Mouse (Mus musculus) 3T3-L1 (cell line): ENCODE data around the gene Cul4a.
"Not testable (repeated sequence)": the region's sequence is repeated elsewhere in the genome, so short reads cannot be mapped to it uniquely, and the experiment has no call there.

ENCODE experiments used
- DNase-seq: peaks from one replicate; pipeline ENCODE4 v3.0.0-alpha.2; 2015; ENCODE audit warnings: low read depth, low spot score

The Cul4a gene

GRCm38 (mm10) chr8:13105087-13105881 lies at the start of gene Cul4a, which contains the start of gene Pcid2:
Gene Cul4a (plus strand): TSS chr8:13105621.
Gene Pcid2 (minus strand): TSS chr8:13105459.
- peak; percentile 97 for DNase-seq

GRCm38 (mm10) chr8:13057351-13057750 lies 48.1 kb upstream of the Cul4a start:
- DNase-seq = no peak

- no peak for DNase-seq
Measured at GRCm38 (mm10) chr8:13060441-13061150, 44.8 kb upstream of the Cul4a start, which contains the start of gene Proz. Gene Proz (plus strand): TSS chr8:13060914.

- DNase-seq = no peak
Measured at GRCm38 (mm10) chr8:13063112-13063511, 42.3 kb upstream of the Cul4a start.

- DNase-seq = no peak
Measured at GRCm38 (mm10) chr8:13073255-13073654, 32.2 kb upstream of the Cul4a start.

GRCm38 (mm10) chr8:13075044-13075443 lies 30.4 kb upstream of the Cul4a start:
- DNase-seq = no peak

GRCm38 (mm10) chr8:13075579-13075978 lies 29.8 kb upstream of the Cul4a start:
- DNase-seq = not testable (repeated sequence)

- DNase-seq = no peak
Measured at GRCm38 (mm10) chr8:13077542-13077941, 27.9 kb upstream of the Cul4a start.

GRCm38 (mm10) chr8:13104691-13105086 lies 732 bp upstream of the Cul4a start:
- DNase-seq = peak; percentile 92

- DNase-seq = peak; percentile 51
Measured at GRCm38 (mm10) chr8:13105908-13106551, 609 bp downstream of the Cul4a start.

GRCm38 (mm10) chr8:13107990-13108638 lies 2.7 kb downstream of the Cul4a start:
- peak; percentile 71 for DNase-seq

- DNase-seq = no peak
Measured at GRCm38 (mm10) chr8:13108967-13109366, 3.5 kb downstream of the Cul4a start.

- no peak for DNase-seq
Measured at GRCm38 (mm10) chr8:13109416-13109960, 4.1 kb downstream of the Cul4a start.

GRCm38 (mm10) chr8:13111917-13112316 lies 6.5 kb downstream of the Cul4a start:
- DNase-seq = no peak

- no peak for DNase-seq
Measured at GRCm38 (mm10) chr8:13113232-13113631, 7.8 kb downstream of the Cul4a start.

- no peak for DNase-seq
Measured at GRCm38 (mm10) chr8:13117096-13117495, 11.7 kb downstream of the Cul4a start.

GRCm38 (mm10) chr8:13118516-13118915 lies 13.1 kb downstream of the Cul4a start:
- no peak for DNase-seq

- DNase-seq = no peak
Measured at GRCm38 (mm10) chr8:13120882-13121665, 15.7 kb downstream of the Cul4a start.

- no peak for DNase-seq
Measured at GRCm38 (mm10) chr8:13122887-13123421, 17.5 kb downstream of the Cul4a start.

GRCm38 (mm10) chr8:13124897-13125296 lies 19.5 kb downstream of the Cul4a start:
- no peak for DNase-seq
